ENCODE assay signal across 7 mouse cellular contexts in genomic region chr14:60525284-60525962, GRCm38 (mm10).
DNase-seq lines count a peak whose midpoint lies in the region; ATAC-seq and TF ChIP-seq lines count a peak whose summit lies in the region.

No protein-coding gene starts in this region.

- no peak for TF ChIP-seq POLR2A in brain, embryonic 14.5 days (IDR thresholded peaks at IDR 0.05; ENCODE audit: borderline replicate concordance, extremely low read depth, insufficient read depth, insufficient read length, poor library complexity, severe bottlenecking)

- DNase-seq in MN1 (ENCODE audit: low spot score) = peak; percentile 38
- DNase-seq in brain, embryonic 14.5 days (ENCODE audit: low read depth) = peak; percentile 91
- peak; percentile 70 for DNase-seq in forebrain, embryonic 10.5 days (ENCODE audit: extremely low spot score, low spot score)
- DNase-seq in layer of hippocampus, postnatal 10 days (ENCODE audit: low spot score in 2 of 2) = peak; percentile 75 to 79
- peak; percentile 61 to 75 for DNase-seq in right cerebral cortex, postnatal 10 days (ENCODE audit: low spot score in 2 of 2)

- peak; percentile 67; the same call in 1 of the 2 replicates for TF ChIP-seq CTCF in brain, embryonic 14.5 days (IDR thresholded peaks at IDR 0.05; ENCODE audit: borderline replicate concordance, extremely low read depth, insufficient read depth, insufficient read length)

- peak; percentile 59; the same call in 1 of the 2 replicates for ATAC-seq in hindbrain, embryonic 13.5 days (ENCODE audit: low FRiP score)
- ATAC-seq in megakaryocyte, adult 5-6 weeks (ENCODE audit: poor library complexity, severe bottlenecking) = peak; percentile 88

- H3K4me1 ChIP-seq in forebrain, embryonic 10.5 days = peaks cover 27% of the 10 kb centered on the region
- peaks cover 6% of the 10 kb centered on the region for H3K4me1 ChIP-seq in hindbrain, embryonic 13.5 days (replicated peaks)

- no peak overlapping the region for H3K9ac ChIP-seq in hindbrain, embryonic 13.5 days

- H3K9me3 ChIP-seq in forebrain, embryonic 10.5 days = no peaks in the 10 kb centered on the region
- no peaks in the 10 kb centered on the region for H3K9me3 ChIP-seq in hindbrain, embryonic 13.5 days

- WGBS in forebrain, embryonic 10.5 days = 73% methylated on average over 13 of the region's 13 CpGs
- 70% methylated on average over 13 of the region's 13 CpGs for WGBS in hindbrain, embryonic 13.5 days

- no peak overlapping the region for H3K4me3 ChIP-seq in forebrain, embryonic 10.5 days
- no peak overlapping the region for H3K4me3 ChIP-seq in hindbrain, embryonic 13.5 days

- H3K27me3 ChIP-seq in forebrain, embryonic 10.5 days (ENCODE audit: poor library complexity, severe bottlenecking) = no peaks in the 10 kb centered on the region
- no peaks in the 10 kb centered on the region for H3K27me3 ChIP-seq in hindbrain, embryonic 13.5 days

- H3K4me2 ChIP-seq in hindbrain, embryonic 13.5 days = no peak overlapping the region

- H3K27ac ChIP-seq in forebrain, embryonic 10.5 days = peak overlapping the region; percentile 40; the same call in 1 of the 2 replicates
- H3K27ac ChIP-seq in hindbrain, embryonic 13.5 days = no peak overlapping the region

- no peaks in the 10 kb centered on the region for H3K36me3 ChIP-seq in forebrain, embryonic 10.5 days (replicated peaks)
- no peaks in the 10 kb centered on the region for H3K36me3 ChIP-seq in hindbrain, embryonic 13.5 days

Comparison
In these comparisons a context has a peak if more than half of its experiments do, and no peak if none do; other contexts are left out.
1. DNase-seq: peak in every context shown above with its lines; median percentile 91 in brain, embryonic 14.5 days; 77 in layer of hippocampus, postnatal 10 days; 70 in forebrain, embryonic 10.5 days; 68 in right cerebral cortex, postnatal 10 days; 38 in MN1.